Mouse (Mus musculus): ENCODE data around the gene Ptprt.

Gene Ptprt

GRCm38 (mm10) chr2:162591388-162591787 lies 69.6 kb downstream of the Ptprt start:
- no peak for DNase-seq (ENCODE audit: low spot score in 2 of 2)

GRCm38 (mm10) chr2:162581651-162582050 lies 79.3 kb downstream of the Ptprt start:
- no peak for DNase-seq (ENCODE audit: low spot score in 2 of 2)

GRCm38 (mm10) chr2:162577819-162578218 lies 83.1 kb downstream of the Ptprt start:
- DNase-seq (ENCODE audit: low spot score in 2 of 2): no peak

- no peak for DNase-seq (ENCODE audit: low spot score in 2 of 2)
Measured at GRCm38 (mm10) chr2:162572851-162573250, 88.1 kb downstream of the Ptprt start.

GRCm38 (mm10) chr2:162571037-162571436 lies 89.9 kb downstream of the Ptprt start:
- DNase-seq (ENCODE audit: low spot score in 2 of 2): no peak

GRCm38 (mm10) chr2:162568308-162569100 lies 92.4 kb downstream of the Ptprt start:
- no peak for DNase-seq (ENCODE audit: low spot score in 2 of 2)

GRCm38 (mm10) chr2:162548312-162548711 lies 112.6 kb downstream of the Ptprt start:
- no peak for DNase-seq (ENCODE audit: low spot score in 2 of 2)

- DNase-seq (ENCODE audit: low spot score in 2 of 2): no peak
Measured at GRCm38 (mm10) chr2:162531638-162532037, 129.3 kb downstream of the Ptprt start.

GRCm38 (mm10) chr2:162528911-162529310 lies 132.0 kb downstream of the Ptprt start:
- DNase-seq (ENCODE audit: low spot score in 2 of 2): no peak

GRCm38 (mm10) chr2:162515993-162516392 lies 145.0 kb downstream of the Ptprt start:
- DNase-seq (ENCODE audit: low spot score in 2 of 2): no peak

- DNase-seq (ENCODE audit: low spot score in 2 of 2): no peak
Measured at GRCm38 (mm10) chr2:162513072-162513471, 147.9 kb downstream of the Ptprt start.

GRCm38 (mm10) chr2:162512094-162512493 lies 148.9 kb downstream of the Ptprt start:
- DNase-seq (ENCODE audit: low spot score in 2 of 2): no peak

- no peak for DNase-seq (ENCODE audit: low spot score in 2 of 2)
Measured at GRCm38 (mm10) chr2:162509016-162509415, 151.9 kb downstream of the Ptprt start.

- DNase-seq (ENCODE audit: low spot score in 2 of 2): no peak
Measured at GRCm38 (mm10) chr2:162507664-162508063, 153.3 kb downstream of the Ptprt start.

- DNase-seq (ENCODE audit: low spot score in 2 of 2): no peak
Measured at GRCm38 (mm10) chr2:162504850-162505249, 156.1 kb downstream of the Ptprt start.

GRCm38 (mm10) chr2:162499501-162499915 lies 161.4 kb downstream of the Ptprt start:
- no peak for DNase-seq (ENCODE audit: low spot score in 2 of 2)

- no peak for DNase-seq (ENCODE audit: low spot score in 2 of 2)
Measured at GRCm38 (mm10) chr2:162498191-162498590, 162.8 kb downstream of the Ptprt start.

GRCm38 (mm10) chr2:162484036-162484435 lies 176.9 kb downstream of the Ptprt start:
- DNase-seq (ENCODE audit: low spot score in 2 of 2): no peak

- no peak for DNase-seq (ENCODE audit: low spot score in 2 of 2)
Measured at GRCm38 (mm10) chr2:162443106-162443505, 217.8 kb downstream of the Ptprt start.

GRCm38 (mm10) chr2:162436646-162437045 lies 224.3 kb downstream of the Ptprt start:
- no peak for DNase-seq (ENCODE audit: low spot score in 2 of 2)

GRCm38 (mm10) chr2:162430171-162430570 lies 230.8 kb downstream of the Ptprt start:
- no peak for DNase-seq (ENCODE audit: low spot score in 2 of 2)

- no peak for DNase-seq (ENCODE audit: low spot score in 2 of 2)
Measured at GRCm38 (mm10) chr2:162426114-162426513, 234.8 kb downstream of the Ptprt start.

GRCm38 (mm10) chr2:162418181-162418580 lies 242.8 kb downstream of the Ptprt start:
- no peak for DNase-seq (ENCODE audit: low spot score in 2 of 2)

All from thymus, postnatal 10 days (tissue).